Mouse (Mus musculus) cerebellum, adult 11-12 months (tissue): ENCODE measurements around the gene Inha.

ENCODE experiments used
- DNase-seq: peaks from one replicate; pipeline ENCODE4 v3.0.0; 2022

Gene Inha

GRCm38 (mm10) chr1:75507006-75507405, at the start of gene Inha:
Inha (plus strand) TSS chr1:75507077.
- peak; percentile 57 for DNase-seq

- DNase-seq, result no peak
These were observed 49.2 kb upstream of the Inha start for GRCm38 (mm10) chr1:75457710-75458024.

DNA sequence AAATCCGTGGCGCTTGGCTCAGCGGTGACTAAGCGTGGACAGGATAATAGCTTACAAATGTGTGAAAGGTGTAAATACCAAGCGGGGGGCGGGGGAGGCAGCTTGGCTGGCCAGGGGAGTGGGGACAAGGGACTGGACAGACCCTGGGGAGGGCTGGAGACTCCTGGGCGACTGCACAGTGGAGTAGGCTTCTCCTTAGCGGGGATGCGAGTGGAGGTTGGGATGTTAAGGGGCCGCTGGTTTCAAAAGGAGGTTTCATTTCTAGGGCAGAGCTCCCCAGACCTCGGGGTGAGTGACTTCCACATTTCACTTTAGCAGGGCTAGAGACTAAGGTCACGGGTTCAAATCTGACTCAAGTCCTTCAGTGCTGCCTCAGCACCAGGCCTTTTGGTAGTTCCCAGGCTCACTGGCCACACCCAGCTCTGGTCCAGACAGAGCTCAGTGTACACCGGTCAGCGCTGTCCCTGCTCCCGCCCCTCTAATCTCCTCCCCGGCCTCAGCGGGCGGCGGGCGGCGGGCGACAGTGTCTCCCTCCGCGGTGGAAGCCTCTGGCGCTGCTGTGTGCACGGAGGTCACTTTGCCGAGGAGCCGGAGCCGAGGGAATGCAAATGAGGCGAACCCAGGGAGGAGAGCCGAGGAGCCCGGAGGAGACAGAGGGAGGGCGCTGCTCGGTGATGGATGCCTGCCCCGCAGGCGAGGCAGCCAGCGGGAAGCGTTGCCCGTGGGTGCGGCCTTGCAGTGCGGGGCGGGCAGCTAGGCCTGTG, 48.7 kb upstream of the Inha start:
- DNase-seq, result peak; percentile 46

- no peak for DNase-seq
These were observed 47.8 kb upstream of the Inha start for GRCm38 (mm10) chr1:75458789-75459684.

DNA sequence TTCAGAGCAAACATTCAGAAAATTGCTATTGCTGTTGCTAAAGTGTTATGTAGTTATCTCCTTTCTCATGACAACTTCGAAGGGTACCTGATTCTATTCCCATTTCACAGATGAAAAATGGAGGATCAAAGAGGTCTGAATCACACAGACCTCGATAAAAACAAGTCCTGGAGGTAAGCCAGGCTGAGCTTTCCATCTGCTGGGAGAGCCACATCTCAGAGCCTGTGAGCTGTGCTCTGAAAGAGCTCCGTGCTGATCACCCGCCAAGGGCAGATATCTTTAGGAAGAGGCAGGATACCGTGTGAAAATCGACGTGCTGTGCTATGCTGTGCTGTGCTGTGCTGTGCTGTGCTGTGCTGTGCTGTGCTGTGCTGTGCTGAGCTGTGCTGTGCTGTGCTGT, 46.6 kb upstream of the Inha start:
- DNase-seq, result no peak

DNA sequence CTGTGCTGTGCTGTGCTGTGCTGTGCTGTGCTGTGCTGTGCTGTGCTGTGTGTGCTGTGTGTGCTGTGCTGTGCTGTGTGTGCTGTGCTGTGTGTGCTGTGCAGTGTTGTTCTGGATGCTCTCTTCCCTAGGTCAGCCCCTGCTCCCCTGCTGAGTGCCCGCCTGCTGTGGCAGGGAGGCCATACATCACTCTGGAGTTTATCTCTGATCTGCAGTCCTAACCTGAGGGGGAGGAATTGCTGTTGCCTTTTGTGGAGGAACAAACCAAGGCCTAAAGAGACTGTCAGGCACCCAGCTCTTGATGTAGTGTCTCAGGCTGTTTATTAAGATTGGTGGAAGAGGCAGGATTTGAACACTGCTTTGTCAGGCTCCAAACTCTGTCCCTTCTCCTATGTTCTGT, 44.2 kb upstream of the Inha start:
- DNase-seq, result no peak

DNA sequence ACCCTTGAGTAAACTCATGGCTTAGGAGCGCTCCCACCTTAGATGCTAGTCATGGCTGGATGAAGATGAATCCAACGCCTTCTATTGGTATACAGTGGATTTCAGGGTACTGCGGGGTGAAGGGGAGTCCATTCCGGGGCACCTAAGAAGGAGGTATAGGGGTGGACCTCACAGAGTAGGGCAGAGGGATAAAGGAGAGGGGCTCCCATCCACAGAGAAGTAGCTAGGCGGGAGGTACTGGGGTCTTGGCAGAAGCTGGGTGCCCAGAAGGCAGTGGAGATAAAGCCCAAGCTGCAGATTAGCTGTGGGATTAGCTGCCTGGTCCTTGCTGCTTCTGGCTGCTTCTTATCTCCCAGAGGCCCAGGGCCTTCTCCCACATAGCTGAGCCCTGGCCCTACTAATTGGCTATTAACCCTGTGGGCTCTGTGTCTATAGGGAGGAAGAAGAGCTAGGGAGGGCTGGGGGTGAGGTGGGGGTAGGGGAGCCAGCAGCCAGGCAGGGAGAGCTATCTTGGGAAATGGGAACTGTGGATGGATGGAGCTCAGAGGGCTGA, 43.1 kb upstream of the Inha start:
- no peak for DNase-seq

GRCm38 (mm10) chr1:75467215-75467927, 39.5 kb upstream of the Inha start:
- peak; percentile 81 for DNase-seq

DNA sequence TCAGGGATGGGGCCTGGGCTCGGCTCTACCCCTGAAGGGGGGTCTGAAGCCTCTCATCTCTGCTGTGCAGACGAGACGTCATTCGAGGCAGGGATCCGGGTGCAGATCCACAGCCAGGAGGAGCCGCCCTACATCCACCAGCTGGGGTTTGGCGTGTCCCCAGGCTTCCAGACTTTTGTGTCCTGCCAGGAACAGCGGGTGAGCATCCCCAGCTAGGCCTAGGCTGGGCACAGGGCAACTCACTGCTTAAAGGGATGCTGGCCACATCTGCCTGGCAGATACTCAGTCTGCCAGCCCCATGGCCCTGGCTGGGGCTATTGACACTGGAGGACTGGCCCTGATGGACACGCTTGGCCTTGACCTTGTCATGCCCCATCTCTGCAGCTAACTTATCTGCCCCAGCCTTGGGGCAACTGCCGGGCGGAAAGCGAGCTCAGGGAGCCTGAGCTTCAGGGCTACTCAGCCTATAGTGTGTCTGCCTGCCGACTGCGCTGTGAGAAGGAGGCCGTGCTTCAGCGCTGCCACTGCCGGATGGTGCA, 37.5 kb upstream of the Inha start:
- no peak for DNase-seq

DNA sequence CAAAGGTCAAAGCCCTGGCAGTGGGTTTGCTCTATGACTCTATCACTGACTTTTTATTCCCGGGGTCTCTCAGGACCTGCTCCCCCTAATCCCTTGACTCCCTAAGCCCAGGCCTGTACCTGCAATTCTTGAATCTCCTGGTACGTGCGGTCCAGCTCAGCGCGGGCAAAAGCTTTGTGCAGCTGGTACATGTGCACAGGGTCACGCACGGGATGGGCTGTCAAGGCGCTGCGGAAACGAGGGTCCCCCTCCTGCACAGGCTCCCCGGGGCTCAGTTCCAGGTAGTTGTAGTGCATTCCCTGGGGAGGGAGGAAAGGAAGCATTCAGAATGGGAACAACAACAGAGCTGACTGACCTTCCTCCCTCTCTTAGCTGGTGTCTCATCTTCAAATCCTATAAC, 30.4 kb upstream of the Inha start:
- DNase-seq, result peak; percentile 63

DNA sequence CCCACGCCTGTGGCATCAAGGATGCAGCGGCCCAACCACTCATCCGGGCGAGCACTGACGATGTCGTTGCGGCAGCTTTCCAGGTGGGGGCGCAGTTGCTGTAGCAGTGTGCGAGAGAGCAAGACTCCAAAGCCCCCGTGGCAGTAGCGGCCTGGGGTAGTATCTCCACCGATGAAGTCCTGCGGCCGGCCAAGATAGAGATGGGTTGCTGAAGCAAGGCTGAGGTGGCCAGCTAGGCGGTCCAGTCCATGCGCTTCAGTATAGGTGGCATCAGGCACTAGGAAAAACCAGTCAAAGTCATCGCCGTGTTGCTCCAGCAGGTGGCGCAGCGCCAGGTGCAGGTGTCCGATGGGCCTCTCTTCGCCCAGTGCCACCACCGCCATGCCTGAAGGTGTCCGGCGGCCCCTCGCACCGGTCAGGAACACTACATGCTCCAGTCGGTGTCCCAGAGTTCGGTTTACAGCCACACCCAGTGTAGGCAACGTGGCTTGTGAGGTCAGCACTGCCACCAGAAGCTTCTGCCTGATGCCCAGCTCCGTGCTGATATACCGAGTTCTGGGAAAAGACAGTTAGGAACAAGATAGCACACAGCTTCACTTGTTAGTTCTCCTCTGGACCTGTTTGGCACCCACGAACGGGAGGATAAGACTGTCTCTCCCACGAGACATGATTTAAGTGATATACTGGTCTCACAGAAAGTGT, 29.5 kb upstream of the Inha start:
- DNase-seq, result peak; percentile 91

DNA sequence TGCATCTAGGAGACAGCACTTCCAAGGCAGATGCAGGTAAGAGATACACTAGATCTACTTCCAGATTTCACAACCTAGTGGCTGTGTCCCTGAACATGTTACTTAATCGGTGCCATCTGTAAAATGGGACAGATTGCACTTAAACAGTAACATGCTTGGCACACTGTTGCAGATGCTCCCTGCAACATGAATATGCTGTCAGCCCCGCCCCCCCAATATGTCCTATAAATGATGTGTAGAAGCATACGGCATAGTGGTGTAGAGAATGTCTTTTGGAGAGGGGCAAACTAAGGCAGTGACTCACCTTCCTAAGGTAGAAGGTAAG, 28.9 kb upstream of the Inha start:
- DNase-seq, result no peak

- no peak for DNase-seq
These were observed 28.4 kb upstream of the Inha start for GRCm38 (mm10) chr1:75478497-75478896.

- peak; percentile 98 for DNase-seq
These were observed 27.8 kb upstream of the Inha start, which contains the start of the genes Chpf and Tmem198 for GRCm38 (mm10) chr1:75478916-75479634. Chpf (minus strand) TSS chr1:75479307. Tmem198 (plus strand) TSS chr1:75479532.

GRCm38 (mm10) chr1:75479635-75479989, 27.3 kb upstream of the Inha start:
- DNase-seq, result no peak

DNA sequence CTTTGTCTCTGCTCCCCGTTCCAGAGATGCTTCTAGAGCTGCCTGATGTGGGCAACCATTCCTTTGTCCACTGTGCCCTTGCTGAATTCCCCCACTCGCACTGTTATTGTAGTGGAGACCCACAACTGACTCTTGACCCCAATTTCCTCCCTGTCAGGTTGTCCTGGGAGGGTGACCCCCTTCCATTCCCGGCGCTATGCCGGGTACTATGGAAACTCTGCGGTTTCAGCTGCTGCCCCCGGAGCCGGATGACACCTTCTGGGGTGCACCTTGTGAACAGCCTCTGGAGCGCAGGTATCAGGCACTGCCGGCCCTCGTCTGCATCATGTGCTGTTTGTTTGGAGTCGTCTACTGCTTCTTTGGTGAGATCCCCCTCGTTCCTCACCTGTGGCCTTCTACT, 26.8 kb upstream of the Inha start:
- DNase-seq, result peak; percentile 57

DNA sequence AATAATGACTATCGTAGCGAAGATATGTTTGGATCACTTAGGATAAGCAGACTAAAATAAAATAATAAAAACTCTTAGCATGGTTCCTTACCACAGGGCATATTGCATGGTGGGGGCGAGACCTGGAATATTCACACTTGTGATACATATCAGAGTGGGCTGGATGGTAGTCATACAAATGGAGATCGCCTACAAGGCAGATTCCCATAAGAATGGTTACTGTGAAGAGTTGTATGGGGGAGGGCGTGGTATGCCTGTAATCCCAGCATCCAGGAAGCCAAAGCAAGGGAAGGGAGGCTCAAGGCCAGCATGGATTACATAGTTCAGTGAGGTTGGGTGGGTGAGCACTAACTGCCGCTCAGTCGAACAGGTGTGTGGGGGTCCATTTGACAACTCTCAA, 26.1 kb upstream of the Inha start:
- DNase-seq, result peak; percentile 35

DNA sequence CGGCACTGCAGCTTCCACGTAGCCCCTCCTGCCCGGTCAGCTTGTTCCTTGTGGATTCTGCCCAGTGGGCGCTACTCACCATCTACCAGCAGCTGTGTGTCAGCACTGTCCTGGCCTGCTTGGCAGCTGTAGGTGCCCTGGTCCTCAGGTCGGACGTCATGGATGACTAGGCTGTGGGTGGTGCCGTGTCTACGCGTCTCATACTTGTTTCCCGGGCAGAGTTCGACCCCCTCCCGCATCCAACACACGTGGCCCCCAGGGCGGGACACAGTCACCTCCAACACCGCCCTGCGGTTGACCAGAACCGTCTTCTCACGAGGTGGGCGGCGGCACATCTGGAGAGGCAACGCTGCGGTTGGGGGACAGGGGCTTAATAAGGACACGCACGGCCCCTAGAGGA, 20.3 kb upstream of the Inha start:
- peak; percentile 64 for DNase-seq

DNA sequence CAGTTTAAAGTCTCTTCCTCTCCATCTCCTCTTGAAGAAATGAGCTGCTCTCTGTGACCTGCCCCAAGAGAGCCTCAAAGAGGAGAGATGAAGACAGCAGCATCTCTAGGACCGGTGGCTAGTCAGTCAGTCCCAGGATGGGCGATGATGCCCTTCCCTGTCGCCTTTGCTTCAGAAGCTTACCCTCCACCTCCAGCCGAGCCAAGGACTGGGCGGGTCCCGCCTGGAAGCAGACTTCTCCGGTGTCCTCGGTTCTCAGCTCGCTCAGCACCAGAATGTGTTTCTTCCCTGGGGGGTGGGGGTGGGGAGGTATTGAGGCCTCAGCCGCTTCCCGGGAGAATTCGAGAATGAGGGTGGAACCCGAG, 19.9 kb upstream of the Inha start:
- peak; percentile 52 for DNase-seq

DNA sequence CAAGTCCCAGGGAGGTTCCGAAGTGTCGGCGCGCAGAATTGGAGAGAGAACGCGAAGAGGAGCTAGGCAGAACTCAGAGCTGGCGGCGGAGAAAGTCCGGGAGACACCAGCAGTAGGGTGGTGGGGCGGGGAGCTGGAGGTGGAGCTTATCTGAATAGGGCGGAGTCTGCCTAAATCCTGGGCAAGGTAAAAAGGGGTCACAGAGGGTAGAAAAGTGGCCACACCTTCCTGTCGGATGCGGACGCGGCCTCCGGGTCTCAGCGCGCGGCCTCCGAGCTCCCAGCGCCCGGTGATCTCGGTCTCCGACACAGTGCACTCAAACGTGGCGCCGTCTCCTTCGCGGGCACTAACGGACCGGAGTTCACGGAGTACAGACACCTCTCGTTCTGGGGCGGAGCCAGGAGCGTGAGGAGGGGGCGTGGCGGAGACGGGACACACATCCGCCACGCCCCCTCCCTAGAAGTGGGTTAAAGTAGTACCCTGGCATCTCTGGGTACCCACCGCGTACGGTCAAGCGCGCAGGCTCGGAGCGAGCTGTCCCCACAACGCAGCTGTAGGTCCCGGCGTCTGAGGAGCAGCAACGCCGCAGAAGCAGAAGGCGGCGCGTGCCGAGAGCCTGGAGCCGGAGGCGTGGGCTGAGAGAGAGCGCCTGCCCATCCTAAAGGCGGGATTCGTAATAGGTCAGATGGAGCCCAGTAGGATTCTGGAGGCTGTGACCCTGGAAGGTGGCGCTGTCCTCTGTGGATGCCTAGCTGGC, 19.3 kb upstream of the Inha start:
- DNase-seq, result peak; percentile 84
